Mouse (Mus musculus): ENCODE data around the gene Klhl8. TPM values are rescaled to one million over a fixed set of nuclear protein-coding genes. Genes with fewer than 3 reads are reported as not detected.

Klhl8 gene
- polyA plus RNA-seq, 1 experiment, result 0.84 TPM

- no peaks in the 10 kb centered on the region for H3K4me1 ChIP-seq (ENCODE audit: control insufficient read depth, insufficient read depth, insufficient read length, low read length)
- no peaks in the 10 kb centered on the region for H3K27me3 ChIP-seq (ENCODE audit: control insufficient read depth, insufficient read depth, low read length)
- H3K4me3 ChIP-seq (ENCODE audit: low read depth, low read length), result no peak overlapping the region
- H3K36me3 ChIP-seq (ENCODE audit: control insufficient read depth, insufficient read depth, low read length), result no peaks in the 10 kb centered on the region
- WGBS, result 75% methylated on average over 2 of the region's 2 CpGs
- no peak for TF ChIP-seq POLR2A (IDR thresholded peaks at IDR 0.05; ENCODE audit: low read depth, low read length)
- TF ChIP-seq CTCF (IDR thresholded peaks at IDR 0.05; ENCODE audit: extremely low read depth, insufficient read length, insufficient replicate concordance, low read depth, low read length), result no peak
- no peak overlapping the region for H3K27ac ChIP-seq (ENCODE audit: insufficient read depth, low read depth, low read length)
Measured at GRCm38 (mm10) chr5:103923755-103924154, 12.7 kb upstream of the Klhl8 start.

- no peak for TF ChIP-seq POLR2A (IDR thresholded peaks at IDR 0.05; ENCODE audit: low read depth, low read length)
- no peak for TF ChIP-seq CTCF (IDR thresholded peaks at IDR 0.05; ENCODE audit: extremely low read depth, insufficient read length, insufficient replicate concordance, low read depth, low read length)
- no peak overlapping the region for H3K4me3 ChIP-seq (ENCODE audit: low read depth, low read length)
- H3K4me1 ChIP-seq (ENCODE audit: control insufficient read depth, insufficient read depth, insufficient read length, low read length), result no peaks in the 10 kb centered on the region
- no peaks in the 10 kb centered on the region for H3K36me3 ChIP-seq (ENCODE audit: control insufficient read depth, insufficient read depth, low read length)
- no peaks in the 10 kb centered on the region for H3K27me3 ChIP-seq (ENCODE audit: control insufficient read depth, insufficient read depth, low read length)
- WGBS, result 38% methylated on average over 6 of the region's 6 CpGs
- no peak overlapping the region for H3K27ac ChIP-seq (ENCODE audit: insufficient read depth, low read depth, low read length)
Measured at GRCm38 (mm10) chr5:103923101-103923500, 12.0 kb upstream of the Klhl8 start.

- TF ChIP-seq CTCF (IDR thresholded peaks at IDR 0.05; ENCODE audit: extremely low read depth, insufficient read length, insufficient replicate concordance, low read depth, low read length) (no peak), POLR2A (IDR thresholded peaks at IDR 0.05; ENCODE audit: low read depth, low read length) (no peak)
- 0 out of 2 replicates have a peak, but pooled peaks cover 2% of the 10 kb centered on the region for H3K4me1 ChIP-seq (ENCODE audit: control insufficient read depth, insufficient read depth, insufficient read length, low read length)
- no peaks in the 10 kb centered on the region for H3K27me3 ChIP-seq (ENCODE audit: control insufficient read depth, insufficient read depth, low read length)
- no peak overlapping the region for H3K4me3 ChIP-seq (ENCODE audit: low read depth, low read length)
- no peak overlapping the region for H3K27ac ChIP-seq (ENCODE audit: insufficient read depth, low read depth, low read length)
- H3K36me3 ChIP-seq (ENCODE audit: control insufficient read depth, insufficient read depth, low read length), result no peaks in the 10 kb centered on the region
- WGBS, result 80% methylated on average over 5 of the region's 5 CpGs
Measured at GRCm38 (mm10) chr5:103922436-103922835, 11.4 kb upstream of the Klhl8 start.

- Histone ChIP-seq H3K27me3 (ENCODE audit: control insufficient read depth, insufficient read depth, low read length) (no peaks in the 10 kb centered on the region), H3K36me3 (ENCODE audit: control insufficient read depth, insufficient read depth, low read length) (no peaks in the 10 kb centered on the region), H3K27ac (ENCODE audit: insufficient read depth, low read depth, low read length) (no peak overlapping the region), H3K4me1 (ENCODE audit: control insufficient read depth, insufficient read depth, insufficient read length, low read length) (0 out of 2 replicates have a peak, but pooled peaks cover 2% of the 10 kb centered on the region), H3K4me3 (ENCODE audit: low read depth, low read length) (no peak overlapping the region)
- no peak for TF ChIP-seq POLR2A (IDR thresholded peaks at IDR 0.05; ENCODE audit: low read depth, low read length)
- TF ChIP-seq CTCF (IDR thresholded peaks at IDR 0.05; ENCODE audit: extremely low read depth, insufficient read length, insufficient replicate concordance, low read depth, low read length), result no peak
- WGBS, result 24% methylated on average over 4 of the region's 4 CpGs
Measured at GRCm38 (mm10) chr5:103919497-103919896, 8.4 kb upstream of the Klhl8 start.

- Histone ChIP-seq H3K4me3 (ENCODE audit: low read depth, low read length) (no peak overlapping the region), H3K4me1 (ENCODE audit: control insufficient read depth, insufficient read depth, insufficient read length, low read length) (0 out of 2 replicates have a peak, but pooled peaks cover 2% of the 10 kb centered on the region), H3K36me3 (ENCODE audit: control insufficient read depth, insufficient read depth, low read length) (no peaks in the 10 kb centered on the region), H3K27ac (ENCODE audit: insufficient read depth, low read depth, low read length) (no peak overlapping the region), H3K27me3 (ENCODE audit: control insufficient read depth, insufficient read depth, low read length) (no peaks in the 10 kb centered on the region)
- TF ChIP-seq CTCF (IDR thresholded peaks at IDR 0.05; ENCODE audit: extremely low read depth, insufficient read length, insufficient replicate concordance, low read depth, low read length) (no peak), POLR2A (IDR thresholded peaks at IDR 0.05; ENCODE audit: low read depth, low read length) (no peak)
- 54% methylated on average over 3 of the region's 3 CpGs for WGBS
Measured at GRCm38 (mm10) chr5:103918233-103918632, 7.2 kb upstream of the Klhl8 start.

GRCm38 (mm10) chr5:103917357-103917895, 6.4 kb upstream of the Klhl8 start:
- Histone ChIP-seq H3K4me1 (ENCODE audit: control insufficient read depth, insufficient read depth, insufficient read length, low read length) (0 out of 2 replicates have a peak, but pooled peaks cover 2% of the 10 kb centered on the region), H3K27me3 (ENCODE audit: control insufficient read depth, insufficient read depth, low read length) (no peaks in the 10 kb centered on the region), H3K4me3 (ENCODE audit: low read depth, low read length) (no peak overlapping the region), H3K27ac (ENCODE audit: insufficient read depth, low read depth, low read length) (no peak overlapping the region), H3K36me3 (ENCODE audit: control insufficient read depth, insufficient read depth, low read length) (no peaks in the 10 kb centered on the region)
- TF ChIP-seq POLR2A (IDR thresholded peaks at IDR 0.05; ENCODE audit: low read depth, low read length) (no peak), CTCF (IDR thresholded peaks at IDR 0.05; ENCODE audit: extremely low read depth, insufficient read length, insufficient replicate concordance, low read depth, low read length) (no peak)
- 33% methylated on average over 8 of the region's 8 CpGs for WGBS

- 0 out of 2 replicates have a peak, but pooled peaks cover 2% of the 10 kb centered on the region for H3K4me1 ChIP-seq (ENCODE audit: control insufficient read depth, insufficient read depth, insufficient read length, low read length)
- WGBS, result 22% methylated on average over 12 of the region's 12 CpGs
- no peak for TF ChIP-seq POLR2A (IDR thresholded peaks at IDR 0.05; ENCODE audit: low read depth, low read length)
- TF ChIP-seq CTCF (IDR thresholded peaks at IDR 0.05; ENCODE audit: extremely low read depth, insufficient read length, insufficient replicate concordance, low read depth, low read length), result no peak
- no peaks in the 10 kb centered on the region for H3K27me3 ChIP-seq (ENCODE audit: control insufficient read depth, insufficient read depth, low read length)
- no peak overlapping the region for H3K27ac ChIP-seq (ENCODE audit: insufficient read depth, low read depth, low read length)
- H3K4me3 ChIP-seq (ENCODE audit: low read depth, low read length), result no peak overlapping the region
- no peaks in the 10 kb centered on the region for H3K36me3 ChIP-seq (ENCODE audit: control insufficient read depth, insufficient read depth, low read length)
Measured at GRCm38 (mm10) chr5:103916595-103917356, 5.7 kb upstream of the Klhl8 start.

All from small intestine, adult 2 months (tissue).